Mouse (Mus musculus) G1E (cell line): Measurements from ENCODE around the gene Izumo1r.

Experiments
- CTCF ChIP-seq: IDR thresholded peaks from 2 replicates; pipeline ENCODE4 v1.5.1; 2012; ENCODE audit warnings: low read depth, low read length, inconsistent platforms, mixed read lengths
- GATA1 ChIP-seq: IDR thresholded peaks from 2 replicates; pipeline ENCODE4 v1.6.1; 2012; ENCODE audit warnings: borderline replicate concordance, low read length, inconsistent platforms, mixed read lengths

DNA sequence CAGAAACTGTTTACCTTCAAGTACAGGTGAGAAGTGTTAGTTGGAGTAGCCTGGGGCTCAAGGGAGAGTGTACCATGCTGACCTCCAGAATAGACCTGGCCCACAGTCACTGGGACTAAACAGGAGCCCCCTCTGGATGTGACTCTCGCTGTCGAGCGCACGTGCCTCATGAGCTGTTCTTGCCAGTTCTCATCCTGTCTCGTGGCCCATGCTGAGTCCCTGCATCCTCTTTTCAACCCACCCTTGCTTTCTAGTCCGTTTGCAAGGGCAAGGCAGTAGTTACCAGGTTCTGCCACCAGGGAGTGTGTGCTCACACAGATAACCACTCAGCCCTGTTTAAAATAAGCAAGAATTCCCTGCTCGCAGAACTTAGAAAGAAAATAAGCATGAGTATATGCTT, 36.8 kb downstream of the Izumo1r start:
- TF ChIP-seq GATA1 (no peak), CTCF (no peak)
